Mouse (Mus musculus) gastrocnemius, postnatal 4 days (tissue): ENCODE data around the gene Arhgap45. TPM values are rescaled to one million over a fixed set of nuclear protein-coding genes. Genes with fewer than 3 reads are reported as not detected.

Experiments used
- DNase-seq, 2 experiments: peaks; one replicate each; pipeline ENCODE4 v3.0.0; 2021 to 2022; ENCODE audit warnings: low spot score in 2 of 2, mixed read lengths in 2 of 2
- total RNA-seq, 2 experiments: library from RNA; stranded (reverse); gene quantifications; 2 replicates each; pipeline ENCODE4 v1.2.3; 2021

The Arhgap45 gene
- total RNA-seq, 2 experiments from 2014 or later = 4.0 to 4.7 TPM

GRCm38 (mm10) chr10:79986232-79986878 lies 30.1 kb upstream of the Arhgap45 start:
- peak in 1 of 2 experiments; percentile 57 for DNase-seq

- peak; percentile 86 to 90 for DNase-seq
Measured at GRCm38 (mm10) chr10:79986963-79987362, 29.5 kb upstream of the Arhgap45 start.

GRCm38 (mm10) chr10:79987771-79988505 lies 28.5 kb upstream of the Arhgap45 start:
- no peak for DNase-seq

- DNase-seq = peak in 1 of 2 experiments; percentile 58
Measured at GRCm38 (mm10) chr10:79988506-79989271, 27.8 kb upstream of the Arhgap45 start, which contains the start of gene Cnn2. Gene Cnn2 (plus strand): TSS chr10:79988584.

- DNase-seq = no peak
Measured at GRCm38 (mm10) chr10:79989272-79989786, 27.1 kb upstream of the Arhgap45 start.

GRCm38 (mm10) chr10:79989870-79990269 lies 26.6 kb upstream of the Arhgap45 start:
- DNase-seq = no peak

- no peak for DNase-seq
Measured at GRCm38 (mm10) chr10:79991099-79991498, 25.4 kb upstream of the Arhgap45 start.

GRCm38 (mm10) chr10:79991548-79991947 lies 24.9 kb upstream of the Arhgap45 start:
- no peak for DNase-seq

GRCm38 (mm10) chr10:79994397-79995115 lies 21.9 kb upstream of the Arhgap45 start:
- DNase-seq = no peak

GRCm38 (mm10) chr10:79995636-79996035 lies 20.8 kb upstream of the Arhgap45 start:
- no peak for DNase-seq

GRCm38 (mm10) chr10:79996272-79997033 lies 20.0 kb upstream of the Arhgap45 start, which contains the start of gene Abca7:
Gene Abca7 (plus strand): TSS chr10:79996494.
- peak; percentile 97 to 98 for DNase-seq

GRCm38 (mm10) chr10:79997034-79997760 lies 19.3 kb upstream of the Arhgap45 start:
- DNase-seq = peak in 1 of 2 experiments; percentile 64

GRCm38 (mm10) chr10:79997819-79998218 lies 18.6 kb upstream of the Arhgap45 start:
- DNase-seq = no peak

GRCm38 (mm10) chr10:80001945-80002344 lies 14.5 kb upstream of the Arhgap45 start:
- no peak for DNase-seq

GRCm38 (mm10) chr10:80002829-80003228 lies 13.6 kb upstream of the Arhgap45 start:
- no peak for DNase-seq

GRCm38 (mm10) chr10:80003374-80004232 lies 12.8 kb upstream of the Arhgap45 start:
- no peak for DNase-seq

- DNase-seq = no peak
Measured at GRCm38 (mm10) chr10:80004233-80004705, 12.2 kb upstream of the Arhgap45 start.

- no peak for DNase-seq
Measured at GRCm38 (mm10) chr10:80011740-80012139, 4.7 kb upstream of the Arhgap45 start.
